Mouse (Mus musculus) cerebellum, adult 18-20 months (tissue): ENCODE results near the gene Ythdf2.
A peak's percentile ranks its signal among the peaks of the same experiment; 100 is the strongest.
"Not testable (repeated sequence)": the region's sequence is repeated elsewhere in the genome, so short reads cannot be mapped to it uniquely, and the experiment has no call there.

Experiments
- DNase-seq, 2 experiments: peaks; one replicate each; pipeline ENCODE4 v3.0.0; 2021

The Ythdf2 gene

DNA sequence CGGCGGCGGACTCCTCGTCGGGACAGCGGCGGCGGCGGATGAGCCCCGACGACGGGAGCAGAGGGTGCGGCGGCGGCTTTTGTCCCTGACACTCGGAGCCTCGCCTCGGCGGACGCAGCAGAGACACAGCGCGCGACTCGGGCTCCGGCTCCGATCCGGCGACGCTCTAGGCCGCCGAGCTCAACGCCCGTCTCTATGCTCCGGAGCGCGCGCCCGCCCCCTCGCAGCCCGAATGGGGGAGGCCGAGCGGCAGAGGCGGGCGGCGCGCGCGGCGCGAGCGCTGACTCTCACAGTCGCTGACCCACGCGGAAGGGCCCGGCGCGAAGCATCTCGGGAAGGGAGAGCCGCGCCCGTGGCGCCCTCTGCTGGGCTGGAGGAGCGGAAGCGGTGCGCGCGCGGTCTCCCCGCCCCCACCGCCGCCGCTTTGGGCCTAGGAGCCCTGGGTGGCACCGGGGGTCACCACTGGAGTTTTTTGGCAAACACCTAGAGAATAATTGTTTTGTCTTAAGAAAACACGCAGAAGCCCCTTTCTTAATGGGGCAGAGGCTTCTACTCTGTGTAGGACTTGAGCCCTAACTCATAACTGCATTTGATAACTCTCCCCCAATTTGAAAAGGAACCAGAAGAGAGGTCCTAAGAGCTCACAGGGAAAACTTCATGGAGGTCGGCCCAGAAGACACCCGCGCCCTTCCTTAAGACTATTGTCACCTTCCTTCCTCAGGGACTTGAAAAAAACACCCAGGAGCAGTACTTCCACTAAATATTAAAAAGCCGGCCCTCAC is at the start of gene Ythdf2:
TSS of gene Ythdf2 (minus strand) at position 351 of the 782 bp plus-strand sequence.
- DNase-seq: peak; percentile 92 to 99

DNA sequence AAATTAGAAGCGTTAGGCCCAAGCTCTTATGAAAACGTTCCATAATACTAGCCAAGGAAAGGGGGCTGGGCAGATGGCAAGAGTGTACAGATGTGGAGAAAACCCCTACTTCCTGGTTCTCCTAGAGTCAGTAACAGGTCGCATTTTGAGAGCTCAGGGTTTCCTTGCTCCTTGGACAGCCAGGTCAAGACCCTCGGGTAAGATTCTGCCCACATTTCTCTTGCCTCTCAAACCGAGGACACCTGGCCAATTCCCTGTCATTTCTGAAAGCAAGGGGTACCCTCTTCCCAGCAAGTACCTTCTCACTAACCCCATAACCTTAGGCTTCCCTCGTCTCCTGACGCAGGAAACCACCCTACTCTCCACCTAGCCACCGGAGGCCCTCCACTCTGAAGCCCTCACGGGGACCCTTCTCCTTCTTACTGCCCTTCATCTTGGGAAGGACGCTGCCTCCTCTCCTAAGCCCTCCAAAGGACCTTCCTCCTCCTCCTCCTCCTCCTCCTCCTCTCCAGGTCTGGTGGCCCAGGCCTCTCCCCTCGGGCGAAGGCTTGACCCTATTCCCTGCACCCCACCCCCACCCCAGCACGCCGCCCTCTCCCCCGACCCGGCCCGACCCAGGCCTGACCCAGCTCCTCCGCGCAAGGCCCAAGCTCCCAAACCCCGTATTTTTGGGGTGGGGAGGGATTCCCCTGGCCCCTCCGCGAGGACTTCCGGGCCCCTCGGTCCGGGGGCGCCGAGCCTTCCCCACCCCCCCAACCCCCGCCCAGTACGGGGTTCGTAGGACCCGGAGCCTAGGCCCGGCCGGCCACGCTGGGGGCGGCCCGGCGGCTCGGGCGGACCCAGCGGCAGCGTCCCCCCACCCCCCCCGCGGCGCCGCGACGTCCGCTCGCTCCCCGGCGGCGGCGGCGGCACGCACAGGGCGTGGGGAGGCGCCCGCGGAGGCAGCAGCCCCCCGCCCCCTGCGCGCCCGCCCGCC is 48.6 kb upstream of the Ythdf2 start:
- peak; percentile 23 to 68 for DNase-seq

DNA sequence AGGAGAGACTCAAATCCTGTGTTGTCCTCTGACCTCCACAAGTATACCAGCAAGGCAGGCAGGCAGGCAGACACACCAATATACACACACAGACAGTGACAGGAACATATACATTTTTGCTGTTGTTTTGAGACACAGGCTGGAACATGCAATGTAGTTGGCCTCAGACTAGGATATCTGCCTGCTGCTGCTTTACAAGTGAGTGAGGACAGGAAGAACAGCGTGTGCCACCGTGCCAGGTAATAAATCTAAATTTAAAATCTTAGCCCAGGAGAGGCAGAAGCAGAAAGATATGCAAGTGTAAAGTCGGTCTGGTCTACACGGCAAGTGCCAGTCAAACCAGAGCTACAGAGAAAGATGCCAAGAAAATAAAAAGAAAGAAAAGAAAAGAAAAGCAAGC is 47.1 kb upstream of the Ythdf2 start:
- DNase-seq: no peak

DNA sequence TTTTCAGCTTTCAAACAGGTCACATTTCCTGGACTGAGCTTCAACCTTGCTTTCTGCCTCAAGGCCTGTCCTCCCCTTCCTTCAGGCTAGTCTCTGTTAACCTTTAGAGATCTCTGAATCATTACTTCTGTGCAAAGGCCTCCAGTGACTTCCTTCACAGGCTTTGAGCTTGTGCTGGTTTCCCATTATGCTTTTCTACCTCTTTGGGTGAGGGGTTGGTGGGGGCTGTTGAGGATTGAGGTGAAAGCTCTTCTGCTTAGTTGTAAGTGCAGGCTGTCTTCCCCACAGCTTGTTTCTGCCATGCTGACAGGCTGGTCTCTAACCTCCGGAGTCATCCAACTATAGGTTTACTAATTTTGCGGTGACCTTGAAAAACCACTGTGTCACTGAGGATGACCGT is 44.3 kb upstream of the Ythdf2 start:
- no peak for DNase-seq

DNA sequence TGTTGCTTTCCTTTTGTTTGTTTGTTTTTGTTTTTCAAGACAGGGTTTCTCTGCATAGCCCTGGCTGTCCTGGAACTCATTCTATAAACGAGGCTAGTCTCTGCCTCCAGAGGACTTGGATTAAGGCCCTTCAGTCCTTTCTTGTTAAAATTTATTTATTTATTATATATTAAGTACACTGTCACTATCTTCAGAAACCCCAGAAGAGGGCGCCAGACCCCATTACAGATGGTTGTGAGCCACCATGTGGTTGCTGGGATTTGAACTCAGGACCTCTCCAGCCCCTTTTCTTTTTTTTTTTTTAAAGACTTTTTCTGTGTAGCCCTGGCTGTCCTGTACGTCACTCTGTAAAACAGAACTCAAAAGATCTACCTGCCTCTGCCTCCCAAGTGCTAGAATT is 42.9 kb upstream of the Ythdf2 start:
- DNase-seq: no peak

DNA sequence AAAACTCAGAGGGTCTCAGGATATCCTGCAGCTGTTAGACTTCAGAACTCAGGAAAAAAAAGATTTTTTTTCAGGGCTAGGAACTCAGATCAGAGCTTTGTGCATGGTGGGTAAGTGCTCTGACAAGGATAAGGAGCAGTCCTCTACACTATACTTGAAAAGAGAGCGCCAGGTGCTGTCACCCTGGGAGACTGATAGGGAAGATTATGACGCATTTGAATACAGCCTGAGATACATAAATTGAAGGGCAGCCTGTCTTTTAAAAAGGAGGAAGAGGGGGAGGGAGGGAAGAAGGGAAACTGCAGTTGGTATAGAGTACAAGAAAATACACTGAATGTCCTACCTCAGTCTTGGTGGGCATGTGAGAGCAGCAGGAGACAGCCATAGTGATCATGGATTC is 41.5 kb upstream of the Ythdf2 start:
- peak in 1 of 2 experiments; percentile 25 for DNase-seq

DNA sequence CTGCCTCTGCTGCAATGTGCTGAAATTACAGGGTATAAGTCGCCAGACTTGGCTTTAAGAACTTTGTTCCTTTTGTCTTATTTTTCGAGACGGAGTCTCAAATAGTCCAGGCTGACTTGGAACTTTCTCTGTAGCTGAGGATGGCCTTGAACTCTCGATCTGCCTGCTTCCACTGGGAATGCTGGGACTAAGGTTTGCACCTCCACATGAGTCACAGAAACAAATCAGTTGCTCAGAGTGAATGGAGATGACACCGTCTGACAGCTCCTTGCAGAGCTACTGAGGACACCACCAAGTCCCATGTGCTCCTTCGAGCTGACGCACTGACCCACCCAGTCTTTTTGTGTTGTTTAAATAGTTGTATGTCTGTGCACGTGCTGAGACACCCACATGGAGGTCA is 41.0 kb upstream of the Ythdf2 start:
- DNase-seq: no peak

DNA sequence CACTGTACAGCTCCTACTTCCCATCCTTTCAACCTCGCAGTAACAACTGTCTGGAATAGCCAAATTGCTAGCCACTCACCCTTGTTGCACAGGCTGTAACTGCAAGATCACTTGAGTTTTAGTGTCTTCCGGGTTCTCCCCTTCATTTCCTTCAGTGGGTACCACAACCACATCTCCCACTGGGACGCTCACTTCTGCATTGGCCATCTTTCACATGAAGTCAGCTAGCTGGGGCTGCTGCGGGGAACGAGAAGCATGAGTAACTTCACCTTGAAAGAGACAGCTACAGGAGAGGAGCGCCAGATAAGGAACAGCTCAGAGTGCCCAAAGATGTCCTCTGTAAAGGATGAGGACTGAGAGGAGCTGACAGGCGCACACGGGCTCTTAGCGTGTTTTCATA is 39.5 kb upstream of the Ythdf2 start:
- no peak for DNase-seq

DNA sequence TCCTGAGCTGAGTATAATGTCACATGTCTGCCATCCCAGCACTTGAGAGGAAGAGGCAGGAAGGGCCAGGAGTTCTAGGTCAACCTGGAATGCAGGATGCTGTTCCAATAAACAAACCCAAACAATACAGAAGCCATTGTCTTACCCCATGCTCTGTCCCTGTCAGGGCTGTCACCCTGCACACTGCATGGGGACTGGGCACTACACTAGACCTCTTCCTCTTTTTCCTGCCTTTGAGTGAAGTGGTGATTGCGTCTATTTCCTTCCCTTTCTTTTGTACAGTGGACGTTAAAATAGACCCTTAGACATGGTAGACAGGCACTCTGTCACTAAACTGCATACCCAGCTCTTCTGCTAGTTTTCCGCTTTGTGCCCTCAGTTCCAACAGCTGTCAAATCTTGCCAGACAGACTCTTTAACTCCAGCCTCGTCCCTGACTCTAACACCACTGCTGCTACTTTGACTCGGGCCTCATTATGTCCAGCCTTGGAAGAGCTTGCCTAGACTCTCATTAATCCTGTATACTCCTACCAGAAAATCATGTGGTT is 35.4 kb upstream of the Ythdf2 start:
- DNase-seq: no peak

DNA sequence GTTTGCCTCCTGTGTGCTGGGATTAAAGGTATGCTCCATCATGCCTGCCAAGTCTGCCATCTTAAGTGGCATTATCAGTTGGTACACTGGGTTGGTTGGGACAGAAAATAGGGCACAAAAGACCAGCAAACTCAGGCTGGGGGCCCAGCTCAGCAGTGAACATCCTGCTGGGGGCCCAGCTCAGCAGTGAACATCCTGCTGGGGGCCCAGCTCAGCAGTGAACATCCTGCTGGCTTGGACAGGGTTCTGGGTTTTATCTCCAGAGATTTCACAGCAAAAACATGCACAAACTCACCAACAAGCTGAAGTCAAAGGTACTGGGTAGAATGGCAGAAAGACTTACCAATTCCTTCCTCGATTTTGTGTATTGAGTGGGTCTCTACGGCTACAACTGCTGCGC is 33.5 kb upstream of the Ythdf2 start:
- no peak for DNase-seq

DNA sequence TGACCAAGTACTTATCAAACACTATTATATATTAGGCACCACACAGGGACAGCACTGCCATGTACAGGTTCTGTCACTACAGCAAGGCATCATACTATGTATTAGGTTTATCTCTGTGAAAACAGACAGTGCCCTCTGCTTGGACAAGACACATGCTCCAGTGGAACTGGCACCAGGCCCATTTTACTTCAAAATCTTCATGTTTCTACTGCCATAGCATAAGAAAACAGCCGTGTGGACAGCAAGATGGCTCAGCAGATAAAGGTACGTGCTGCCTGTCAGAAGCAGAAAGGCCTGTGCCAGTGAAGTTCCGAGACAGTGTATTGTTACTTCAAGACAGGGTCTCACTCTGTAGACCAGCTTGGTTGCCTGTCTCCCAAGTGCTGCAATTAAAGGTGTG is 29.1 kb upstream of the Ythdf2 start:
- no peak for DNase-seq

DNA sequence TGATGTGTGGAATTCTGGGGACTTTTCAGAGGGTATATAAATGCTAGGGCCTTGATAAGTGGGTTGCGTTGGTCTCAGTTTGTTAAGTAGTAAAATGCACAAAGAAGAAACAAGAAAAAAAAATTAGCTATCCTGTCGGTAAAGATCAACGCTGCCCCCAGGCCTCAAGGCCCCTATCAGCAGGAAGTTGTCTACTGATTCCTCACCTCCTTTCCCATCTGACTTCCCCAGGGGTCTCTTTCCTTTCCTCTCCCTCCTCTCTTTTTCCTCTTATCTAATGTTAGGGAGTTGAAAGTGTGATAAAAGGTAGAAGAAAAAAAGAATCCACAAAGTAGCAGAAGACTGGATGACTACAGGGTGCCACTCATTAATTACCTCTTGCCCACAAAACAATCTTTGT is 28.3 kb upstream of the Ythdf2 start:
- DNase-seq: no peak

DNA sequence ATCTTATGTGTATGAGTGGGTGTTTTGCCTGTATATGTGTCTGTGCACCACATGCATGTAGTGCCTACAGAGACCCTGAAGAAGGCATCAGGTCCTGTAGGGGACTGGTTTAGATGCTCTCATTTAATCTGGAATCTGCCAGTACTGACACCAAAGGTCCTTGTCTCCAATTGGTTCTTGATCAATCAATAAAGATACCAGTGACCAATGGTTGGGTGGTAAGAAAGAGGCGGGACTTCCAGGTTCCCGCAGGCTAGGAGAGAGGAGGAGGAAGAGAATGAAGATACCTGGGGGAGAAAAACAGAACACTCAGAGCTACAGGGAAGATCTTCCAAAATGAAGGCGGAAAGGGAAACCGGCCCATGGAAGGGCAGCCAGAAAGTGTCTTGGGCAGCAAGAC is 26.3 kb upstream of the Ythdf2 start:
- DNase-seq: no peak

DNA sequence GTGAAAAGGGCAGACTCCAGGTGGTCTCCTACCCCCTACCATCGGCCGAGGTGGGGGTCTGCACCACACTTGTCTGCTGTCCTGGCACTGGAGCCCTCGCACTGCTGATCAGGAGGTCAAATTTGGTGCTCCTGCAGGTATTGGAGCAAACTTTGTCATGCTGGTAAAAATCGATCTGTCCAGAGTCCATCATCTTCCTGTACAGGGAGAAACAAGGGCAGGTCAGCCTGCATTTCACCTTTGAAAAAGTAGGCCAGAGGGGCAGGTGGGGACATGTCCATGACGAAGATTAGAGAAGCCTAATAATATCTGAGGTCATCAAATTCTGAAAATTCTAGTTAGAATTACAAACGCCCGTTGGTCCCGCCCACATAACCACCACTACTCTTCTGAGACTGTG is 22.6 kb upstream of the Ythdf2 start:
- DNase-seq: no peak

DNA sequence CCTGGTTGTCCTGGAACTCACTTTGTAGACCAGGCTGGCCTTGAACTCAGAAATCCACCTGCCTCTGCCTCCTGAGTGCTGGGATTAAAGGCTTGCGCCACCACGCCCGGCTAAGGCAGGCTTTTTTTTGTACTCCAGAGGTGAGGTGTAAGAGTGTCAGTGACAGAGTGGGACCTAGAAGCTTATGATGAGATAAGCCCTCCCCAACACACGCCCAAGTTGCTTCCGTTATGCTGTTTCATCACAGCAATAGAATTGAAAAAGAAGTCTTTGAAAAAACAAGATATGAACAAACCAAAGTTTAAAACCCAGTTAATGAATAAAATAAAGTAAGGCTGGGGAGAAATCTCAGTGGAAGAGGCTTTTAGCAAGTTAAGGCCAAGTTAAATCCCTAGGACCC is 18.3 kb upstream of the Ythdf2 start:
- no peak for DNase-seq

DNA sequence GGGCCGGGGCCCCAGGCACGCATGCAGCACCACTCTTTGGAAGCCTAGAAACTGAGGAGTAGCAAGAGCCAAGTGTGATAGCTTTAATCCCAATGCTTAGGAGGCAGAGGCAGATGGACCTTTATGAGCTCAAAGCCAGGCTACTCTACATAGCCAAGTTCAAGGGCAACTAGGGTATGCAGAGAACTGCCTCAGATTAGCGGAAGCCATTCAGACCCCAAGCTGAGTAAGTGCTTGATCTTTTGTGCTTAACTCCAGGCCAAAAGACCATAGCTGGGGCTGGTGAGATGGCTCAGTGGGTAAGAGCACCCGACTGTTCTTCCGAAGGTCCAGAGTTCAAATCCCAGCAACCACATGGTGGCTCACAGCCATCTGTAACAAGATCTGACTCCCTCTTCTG is 9.9 kb upstream of the Ythdf2 start:
- DNase-seq: not testable (repeated sequence)

DNA sequence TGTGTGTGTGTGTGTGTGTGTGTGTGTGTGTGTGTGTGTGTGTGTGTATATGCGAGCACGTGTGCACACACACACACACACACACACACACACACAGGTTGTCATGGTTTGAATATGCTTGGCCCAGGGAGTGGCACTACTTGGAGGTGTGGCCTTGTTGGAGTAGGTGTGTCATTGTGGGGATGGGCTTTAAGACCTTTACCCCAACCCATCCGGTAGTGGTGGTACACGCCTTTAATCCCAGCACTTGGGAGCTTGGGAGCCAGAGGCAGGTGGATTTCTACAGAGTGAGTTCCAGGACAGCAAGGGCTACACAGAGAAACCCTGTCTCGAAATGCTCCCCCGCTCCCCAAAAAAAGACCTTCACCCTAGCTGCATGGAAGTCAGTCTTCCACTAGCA is 6.3 kb upstream of the Ythdf2 start:
- DNase-seq: not testable (repeated sequence)

DNA sequence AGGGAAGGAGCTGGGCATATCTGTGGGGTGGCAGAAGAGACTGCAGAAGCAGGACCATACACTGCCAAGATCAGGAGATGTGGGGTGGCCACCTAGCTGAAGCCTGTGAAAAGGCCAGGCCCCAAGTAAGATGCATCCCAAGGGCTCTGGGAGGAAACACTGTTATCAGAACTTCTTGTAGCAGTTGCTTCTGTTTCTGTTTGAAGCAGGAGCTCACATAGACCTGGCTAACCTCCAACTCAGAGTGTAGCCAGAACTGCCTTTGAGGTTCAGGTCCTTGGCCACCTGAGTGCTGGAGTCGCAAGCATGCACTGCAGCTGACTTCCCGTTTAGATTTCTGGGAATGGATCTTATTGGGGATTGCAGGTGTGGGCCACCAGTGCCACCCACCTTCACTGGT is 5.7 kb upstream of the Ythdf2 start:
- DNase-seq: no peak

DNA sequence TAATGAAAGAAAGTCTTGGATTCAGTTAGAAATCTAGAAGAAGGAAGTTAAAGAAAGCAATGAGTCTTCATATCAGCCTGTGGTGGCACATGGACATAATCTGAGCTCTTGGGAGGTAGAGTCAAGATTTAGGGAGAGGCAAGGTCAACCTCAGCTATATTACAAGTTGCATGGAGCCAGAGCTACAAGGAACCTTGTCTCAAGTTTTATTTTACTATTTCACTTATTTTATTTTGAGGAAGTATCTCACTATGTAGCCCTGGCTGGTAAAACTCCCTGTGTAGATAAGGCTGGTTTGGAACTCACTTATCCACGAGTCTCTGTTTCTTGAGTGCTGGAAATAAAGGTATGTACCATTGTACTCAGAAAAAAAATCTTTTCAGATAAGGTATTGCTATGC is 4.5 kb upstream of the Ythdf2 start:
- no peak for DNase-seq

DNA sequence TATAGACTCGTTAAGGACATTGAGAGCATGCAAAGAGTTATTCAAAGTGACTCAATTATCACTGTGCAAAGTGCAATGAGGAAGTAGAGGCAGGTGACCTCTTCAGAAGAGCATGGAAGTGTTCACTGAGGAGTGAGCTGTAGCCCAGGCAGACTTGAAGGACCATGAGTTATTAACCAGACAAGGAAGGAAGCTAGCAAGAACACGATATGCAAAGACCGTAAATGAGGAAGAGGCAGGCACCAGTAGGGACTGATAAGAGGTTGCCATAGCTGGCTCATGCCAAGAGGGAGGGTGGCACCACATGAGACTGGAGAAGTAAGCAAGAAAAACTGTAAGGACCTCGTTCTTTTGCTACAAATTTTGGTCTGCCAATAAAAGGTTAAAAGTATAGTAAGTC is 2.7 kb upstream of the Ythdf2 start:
- no peak for DNase-seq

DNA sequence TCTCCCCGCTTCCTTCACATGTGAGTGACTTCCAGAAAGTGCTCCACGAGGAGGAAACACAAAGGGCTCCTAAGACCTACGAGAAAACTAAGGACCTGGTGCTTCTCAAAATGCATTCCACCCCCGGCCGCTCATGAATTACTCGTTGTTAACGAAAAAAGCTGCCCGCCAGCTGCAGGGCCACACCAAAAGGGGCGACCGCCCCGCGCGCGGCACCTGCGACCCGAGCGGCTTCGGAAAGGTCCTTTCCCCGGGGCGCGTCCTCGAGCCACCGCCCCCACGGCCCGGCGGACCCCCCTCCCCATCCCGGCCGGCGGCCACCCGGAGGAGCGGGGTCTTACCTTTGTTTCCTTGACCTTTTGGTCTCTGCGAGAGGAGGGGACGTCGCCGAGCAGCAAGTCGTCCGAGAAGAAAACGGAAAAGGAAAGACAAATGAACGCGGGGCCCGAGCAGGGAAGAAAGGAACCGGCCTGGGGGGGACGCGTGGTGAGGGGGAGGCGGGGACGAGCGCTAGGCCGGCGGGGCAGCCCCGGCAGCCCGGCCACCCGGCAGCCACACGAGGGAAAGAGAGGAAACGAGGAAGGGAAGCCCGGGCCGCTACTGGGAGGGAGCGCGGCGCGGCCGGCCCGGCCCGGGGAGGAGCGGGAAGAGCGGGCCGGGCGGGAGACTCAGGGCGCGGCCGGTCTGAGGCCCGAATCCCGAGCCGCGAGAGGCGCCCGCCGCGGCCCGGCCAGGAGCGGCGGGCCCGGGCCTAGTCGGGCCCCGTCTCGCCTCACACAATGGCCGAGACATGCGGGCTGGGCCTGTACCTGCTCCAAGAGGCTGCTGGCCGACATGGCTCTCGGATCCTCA is 786 bp downstream of the Ythdf2 start:
- DNase-seq: peak; percentile 4 to 19

DNA sequence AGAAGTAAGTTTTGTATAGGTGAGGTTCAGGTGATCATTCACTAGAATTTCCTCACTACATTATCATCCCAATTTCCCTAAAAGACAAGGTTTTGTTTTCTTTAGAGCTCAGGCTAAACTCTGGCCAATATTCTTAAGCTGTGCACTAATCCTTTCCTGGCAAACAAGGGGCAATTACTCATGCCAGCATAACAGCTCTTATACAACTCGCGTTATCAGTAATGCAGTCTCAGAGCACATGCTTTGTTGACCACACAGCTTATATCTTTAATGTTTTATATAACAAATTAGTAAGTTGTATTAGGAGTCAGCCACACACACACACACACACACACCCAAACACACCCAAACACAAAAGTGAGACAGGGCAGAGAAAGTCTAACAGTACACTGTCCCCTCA is 1.8 kb downstream of the Ythdf2 start:
- no peak for DNase-seq

DNA sequence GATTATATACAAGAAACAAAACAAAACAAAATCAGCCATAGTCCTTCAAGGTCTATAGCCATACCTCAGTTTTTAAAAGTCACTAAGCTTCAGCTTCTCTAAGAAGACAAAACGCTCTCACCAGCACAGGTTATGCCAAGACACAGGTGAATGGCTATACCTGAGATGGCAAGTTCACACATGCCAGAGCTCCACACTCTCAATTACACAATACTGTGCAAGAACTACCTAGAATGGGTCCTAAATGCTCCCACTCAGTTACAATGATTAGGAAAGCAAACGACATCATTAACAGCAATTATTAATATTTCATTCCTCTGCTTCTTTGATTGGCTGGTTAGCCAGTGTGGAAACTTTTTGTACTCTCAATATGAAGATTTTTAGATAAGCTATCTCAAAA is 2.8 kb downstream of the Ythdf2 start:
- DNase-seq: no peak
